In the genomic region with DNA sequence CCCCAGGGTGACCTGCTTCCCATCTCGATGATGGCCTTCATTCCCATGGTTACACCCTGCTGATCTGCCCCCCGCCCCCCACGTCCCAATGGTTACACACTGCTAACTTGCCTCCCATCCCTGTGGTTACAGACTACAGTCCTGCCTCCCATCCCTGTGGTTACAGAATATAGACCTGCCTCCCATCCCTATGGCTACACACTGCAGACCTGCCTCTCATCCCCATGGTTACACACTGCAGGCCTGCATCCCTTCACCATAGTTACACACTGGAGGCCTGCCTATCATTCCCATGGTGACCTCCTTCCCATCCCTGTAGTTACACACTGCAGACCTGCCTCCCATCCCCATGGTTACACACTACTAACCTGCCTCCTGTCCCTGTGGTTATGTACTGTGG, we compare ENCODE assay signal across 22 mouse cellular contexts.
DNase-seq lines count a peak whose midpoint lies in the region; ATAC-seq and TF ChIP-seq lines count a peak whose summit lies in the region.
"Had no signal": no experiment of that assay in that cellular context is flagged by ENCODE, and none has a peak within 500 bp of the region (broad histone marks: within the 10 kb centered on the region; RNA-seq: fewer than 3 reads in every experiment).

No protein-coding gene starts in this region.

- H3K9ac ChIP-seq in forebrain, embryonic 16.5 days (replicated peaks; ENCODE audit: low read depth, low read length): no peak overlapping the region
- H3K9ac ChIP-seq in hindbrain, postnatal 0 days (replicated peaks; ENCODE audit: low read length): no peak overlapping the region
- H3K9ac ChIP-seq in hindbrain, embryonic 12.5 days: no peak overlapping the region
- H3K9ac ChIP-seq: hindbrain, embryonic 14.5 days; intestine, embryonic 15.5 days; limb, embryonic 13.5 days; liver, postnatal 0 days; neural tube, embryonic 15.5 days had no signal

- no peaks in the 10 kb centered on the region for H3K36me3 ChIP-seq in forebrain, embryonic 16.5 days (ENCODE audit: control insufficient read depth, insufficient read depth)
- H3K36me3 ChIP-seq in forebrain, embryonic 10.5 days (replicated peaks): no peaks in the 10 kb centered on the region
- no peaks in the 10 kb centered on the region for H3K36me3 ChIP-seq in hindbrain, postnatal 0 days (ENCODE audit: insufficient read depth, low read length)
- H3K36me3 ChIP-seq in hindbrain, embryonic 12.5 days: no peaks in the 10 kb centered on the region
- H3K36me3 ChIP-seq: intestine, embryonic 15.5 days; limb, embryonic 13.5 days; neural tube, embryonic 15.5 days had no signal

- no peak overlapping the region for H3K4me2 ChIP-seq in forebrain, embryonic 16.5 days (ENCODE audit: low read length)
- H3K4me2 ChIP-seq in hindbrain, postnatal 0 days (ENCODE audit: low read depth, low read length): no peak overlapping the region
- H3K4me2 ChIP-seq in hindbrain, embryonic 12.5 days (replicated peaks): no peak overlapping the region
- H3K4me2 ChIP-seq: hindbrain, embryonic 14.5 days; intestine, embryonic 15.5 days; limb, embryonic 13.5 days; liver, embryonic 11.5 days; neural tube, embryonic 15.5 days had no signal

- ATAC-seq in forebrain, embryonic 16.5 days: peak; percentile 57; the same call in 1 of the 2 replicates
- peak; percentile 91 for ATAC-seq in hindbrain, postnatal 0 days
- ATAC-seq in hindbrain, embryonic 12.5 days (ENCODE audit: low FRiP score): no peak
- ATAC-seq: intestine, embryonic 15.5 days; liver, postnatal 0 days had no signal

- H3K27ac ChIP-seq in forebrain, embryonic 16.5 days (ENCODE audit: low read length): no peak overlapping the region
- H3K27ac ChIP-seq in forebrain, embryonic 10.5 days: no peak overlapping the region
- H3K27ac ChIP-seq in hindbrain, postnatal 0 days: no peak overlapping the region
- H3K27ac ChIP-seq in hindbrain, embryonic 12.5 days: no peak overlapping the region
- H3K27ac ChIP-seq: hindbrain, embryonic 14.5 days; intestine, embryonic 15.5 days; layer of hippocampus, adult 2 months; limb, embryonic 13.5 days; neural tube, embryonic 15.5 days had no signal

- 87% methylated on average over 3 of the region's 3 CpGs for WGBS in forebrain, embryonic 16.5 days
- 94% methylated on average over 3 of the region's 3 CpGs for WGBS in forebrain, embryonic 10.5 days
- WGBS in hindbrain, postnatal 0 days: 62% methylated on average over 3 of the region's 3 CpGs
- 69% methylated on average over 3 of the region's 3 CpGs for WGBS in hindbrain, embryonic 12.5 days

- no peak for DNase-seq in forebrain, embryonic 10.5 days (ENCODE audit: extremely low spot score, low spot score)
- DNase-seq in hindbrain, postnatal 0 days (ENCODE audit: low spot score): no peak
- DNase-seq in right cerebral cortex, postnatal 10 days (ENCODE audit: low spot score in 2 of 2): peak; percentile 32 to 62
- DNase-seq in right cerebral cortex, postnatal 36 days (ENCODE audit: low spot score in 2 of 2): no peak
- peak; percentile 20 for DNase-seq in brain, embryonic 14.5 days (ENCODE audit: low read depth)
- DNase-seq: adrenal gland, postnatal 14 days; cerebellum, adult 18-20 months; cerebellum, postnatal 10 days; gastrocnemius, postnatal 10 days; kidney, adult 2 months; kidney, postnatal 36 days; liver, postnatal 0 days; lung, postnatal 4 days; retina, postnatal 1 day had no signal

- TF ChIP-seq POLR2A in brain, embryonic 14.5 days (IDR thresholded peaks at IDR 0.05; ENCODE audit: borderline replicate concordance, extremely low read depth, insufficient read depth, insufficient read length, poor library complexity, severe bottlenecking): no peak

- no peaks in the 10 kb centered on the region for H3K4me1 ChIP-seq in forebrain, embryonic 16.5 days (replicated peaks; ENCODE audit: control insufficient read depth, insufficient read depth, low read length)
- H3K4me1 ChIP-seq in forebrain, embryonic 10.5 days: no peaks in the 10 kb centered on the region
- H3K4me1 ChIP-seq in hindbrain, postnatal 0 days (ENCODE audit: insufficient read depth, low read length): no peaks in the 10 kb centered on the region
- no peaks in the 10 kb centered on the region for H3K4me1 ChIP-seq in hindbrain, embryonic 12.5 days
- H3K4me1 ChIP-seq: intestine, embryonic 15.5 days; limb, embryonic 13.5 days; neural tube, embryonic 15.5 days had no signal

- 0 out of 2 replicates have a peak, but pooled peaks cover 4% of the 10 kb centered on the region for H3K9me3 ChIP-seq in forebrain, embryonic 16.5 days (ENCODE audit: control insufficient read depth, low read length)
- peaks cover 9% of the 10 kb centered on the region; the same call in 1 of the 2 replicates for H3K9me3 ChIP-seq in forebrain, embryonic 10.5 days
- H3K9me3 ChIP-seq in hindbrain, postnatal 0 days (ENCODE audit: low read length): no peaks in the 10 kb centered on the region
- H3K9me3 ChIP-seq in hindbrain, embryonic 12.5 days (replicated peaks): peaks cover 5% of the 10 kb centered on the region; the same call in 1 of the 2 replicates
- H3K9me3 ChIP-seq: intestine, embryonic 15.5 days had no signal

- H3K4me3 ChIP-seq in forebrain, embryonic 16.5 days (replicated peaks; ENCODE audit: low read length): no peak overlapping the region
- H3K4me3 ChIP-seq in forebrain, embryonic 10.5 days: no peak overlapping the region
- H3K4me3 ChIP-seq in hindbrain, postnatal 0 days (ENCODE audit: low read length): no peak overlapping the region
- no peak overlapping the region for H3K4me3 ChIP-seq in hindbrain, embryonic 12.5 days
- H3K4me3 ChIP-seq: intestine, embryonic 15.5 days; layer of hippocampus, adult 2 months; limb, embryonic 13.5 days; neural tube, embryonic 15.5 days had no signal

- TF ChIP-seq CTCF in hindbrain, postnatal 0 days (IDR thresholded peaks at IDR 0.05; ENCODE audit: low read depth): no peak
- no peak for TF ChIP-seq CTCF in brain, embryonic 14.5 days (IDR thresholded peaks at IDR 0.05; ENCODE audit: borderline replicate concordance, extremely low read depth, insufficient read depth, insufficient read length)

- no peaks in the 10 kb centered on the region for H3K27me3 ChIP-seq in forebrain, embryonic 16.5 days (replicated peaks; ENCODE audit: control insufficient read depth, insufficient read depth, low read length)
- H3K27me3 ChIP-seq in forebrain, embryonic 10.5 days (ENCODE audit: poor library complexity, severe bottlenecking): no peaks in the 10 kb centered on the region
- H3K27me3 ChIP-seq in hindbrain, postnatal 0 days (ENCODE audit: insufficient read depth, low read length): no peaks in the 10 kb centered on the region
- H3K27me3 ChIP-seq in hindbrain, embryonic 12.5 days: no peaks in the 10 kb centered on the region
- H3K27me3 ChIP-seq: intestine, embryonic 15.5 days; limb, embryonic 13.5 days; neural tube, embryonic 15.5 days had no signal

Comparison
In these comparisons a context has a peak if more than half of its experiments do, and no peak if none do; other contexts are left out.
1. DNase-seq: peak in right cerebral cortex, postnatal 10 days (2 of 2) and brain, embryonic 14.5 days (single experiment); none in forebrain, embryonic 10.5 days (single experiment), hindbrain, postnatal 0 days (single experiment) and right cerebral cortex, postnatal 36 days (0 of 2).